Comparison of ENCODE assay signal across 8 mouse cellular contexts in genomic region chr7:139139921-139140461, GRCm38 (mm10). TPM values are rescaled to one million over a fixed set of nuclear protein-coding genes. Genes with fewer than 3 reads are reported as not detected.
A peak's percentile ranks its signal among the peaks of the same experiment; 100 is the strongest.
DNase-seq lines count a peak whose midpoint lies in the region; ATAC-seq lines count a peak whose summit lies in the region.

No protein-coding gene starts in this region.

- no peaks in the 10 kb centered on the region for H3K36me3 ChIP-seq in hindbrain, embryonic 13.5 days
- H3K36me3 ChIP-seq in neural tube, embryonic 11.5 days (ENCODE audit: control insufficient read depth, insufficient read depth, low read length): no peaks in the 10 kb centered on the region

- peak; percentile 57; the same call in 1 of the 2 replicates for ATAC-seq in hindbrain, embryonic 13.5 days (ENCODE audit: low FRiP score)
- peak; percentile 95 for ATAC-seq in neural tube, embryonic 11.5 days (ENCODE audit: insufficient read depth, low FRiP score, low TSS enrichment)

- H3K4me3 ChIP-seq in hindbrain, embryonic 13.5 days: no peak overlapping the region
- H3K4me3 ChIP-seq in neural tube, embryonic 11.5 days (ENCODE audit: low read depth, low read length): no peak overlapping the region

- peak overlapping the region; percentile 30 for H3K27ac ChIP-seq in hindbrain, embryonic 13.5 days
- peak overlapping the region; percentile 76 for H3K27ac ChIP-seq in neural tube, embryonic 11.5 days (ENCODE audit: low read depth, low read length)

- H3K9ac ChIP-seq in hindbrain, embryonic 13.5 days: no peak overlapping the region
- H3K9ac ChIP-seq in neural tube, embryonic 11.5 days (ENCODE audit: low read length): peak overlapping the region; percentile 37; the same call in 1 of the 2 replicates

- intact Hi-C loops in gastrocnemius, postnatal 14 days (cut with DNase I; ENCODE audit: low total_unique reads): no loop called here
- intact Hi-C loops in gastrocnemius, postnatal 36 days (cut with DNase I): no loop called here

- 2% methylated on average over 11 of the region's 11 CpGs for WGBS in hindbrain, embryonic 13.5 days
- WGBS in neural tube, embryonic 11.5 days: 4% methylated on average over 11 of the region's 11 CpGs

- H3K9me3 ChIP-seq in hindbrain, embryonic 13.5 days: no peaks in the 10 kb centered on the region
- H3K9me3 ChIP-seq in neural tube, embryonic 11.5 days (ENCODE audit: control insufficient read depth, low read length): no peaks in the 10 kb centered on the region

- peak; percentile 34 for DNase-seq in gastrocnemius, postnatal 14 days
- DNase-seq in gastrocnemius, postnatal 36 days: no peak
- DNase-seq in embryo, embryonic 11.5 days (ENCODE audit: low read depth, low spot score): peak; percentile 42
- DNase-seq in neural tube, embryonic 11.5 days (ENCODE audit: low spot score): peak; percentile 82
- no peak for DNase-seq in cerebellum, postnatal 25 days
- DNase-seq in spleen, postnatal 14 days (ENCODE audit: low spot score in 2 of 2): no peak
- no peak for DNase-seq in right cerebral cortex, adult 2 months (ENCODE audit: low spot score in 2 of 2)

- H3K4me1 ChIP-seq in hindbrain, embryonic 13.5 days (replicated peaks): peaks cover 48% of the 10 kb centered on the region
- H3K4me1 ChIP-seq in neural tube, embryonic 11.5 days (ENCODE audit: control insufficient read depth, insufficient read depth, low read length): peaks cover 31% of the 10 kb centered on the region

- H3K4me2 ChIP-seq in hindbrain, embryonic 13.5 days: no peak overlapping the region
- no peak overlapping the region; the same call in 1 of the 2 replicates for H3K4me2 ChIP-seq in neural tube, embryonic 11.5 days (ENCODE audit: low read depth)

- peaks cover 13% of the 10 kb centered on the region; the same call in 1 of the 2 replicates for H3K27me3 ChIP-seq in hindbrain, embryonic 13.5 days
- no peaks in the 10 kb centered on the region for H3K27me3 ChIP-seq in neural tube, embryonic 11.5 days (ENCODE audit: control insufficient read depth, insufficient read depth, low read length)

RNA-seq across cellular contexts. Expression of gene Dpysl4, which starts 54.2 kb away (rescaled TPM):
- 1 to 10 TPM; 1.2 to 1.3 TPM for total RNA-seq in gastrocnemius, postnatal 14 days (2021)
- under 1 TPM; 0.30 to 0.51 TPM for total RNA-seq in gastrocnemius, postnatal 36 days (2021)
- polyA plus RNA-seq in hindbrain, embryonic 13.5 days (2015; fragmentation: Nextera tagmentation; extraction: Ambion mirVana): 265 and 280 TPM in 2 replicates
- 295 and 318 TPM in 2 replicates for polyA plus RNA-seq in neural tube, embryonic 11.5 days (2014; fragmentation: Nextera tagmentation; extraction: Ambion mirVana)

Comparison
In these comparisons a context has a peak if more than half of its experiments do, and no peak if none do; other contexts are left out.
1. DNase-seq: peak in gastrocnemius, postnatal 14 days (single experiment), embryo, embryonic 11.5 days (single experiment) and neural tube, embryonic 11.5 days (single experiment); none in gastrocnemius, postnatal 36 days (0 of 2), cerebellum, postnatal 25 days (0 of 2), spleen, postnatal 14 days (0 of 2) and right cerebral cortex, adult 2 months (0 of 2).